Mouse (Mus musculus): ENCODE measurements around the gene Prtg. TPM values are rescaled to one million over a fixed set of nuclear protein-coding genes. Genes with fewer than 3 reads are reported as not detected.
A peak's percentile ranks its signal among the peaks of the same experiment; 100 is the strongest.

Prtg gene
- polyA plus RNA-seq, 1 experiment from 2014 or later = 0.40 TPM

DNA sequence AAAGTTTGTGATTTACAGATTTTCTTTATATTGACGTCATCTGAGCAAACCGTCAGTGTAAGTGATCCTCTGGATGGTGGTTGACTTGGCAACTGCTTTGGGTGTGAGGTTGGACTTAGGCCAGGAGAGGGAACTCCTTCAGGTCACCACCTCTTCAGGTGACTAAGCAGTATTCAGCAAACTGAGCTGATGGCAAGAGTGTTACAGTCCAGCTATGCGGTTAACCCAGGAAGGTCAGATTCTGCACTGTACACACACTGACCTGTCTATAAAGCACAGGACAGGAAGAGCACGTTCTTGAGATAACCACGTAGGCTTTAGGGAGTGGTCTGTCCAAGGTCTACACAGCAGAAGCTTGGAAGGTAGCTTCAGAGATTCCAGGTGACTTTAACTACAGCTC, 3.9 kb downstream of the Prtg start:
- H3K36me3 ChIP-seq = no peaks in the 10 kb centered on the region
- H3K4me1 ChIP-seq (replicated peaks) = peaks cover 21% of the 10 kb centered on the region
- H3K27ac ChIP-seq = no peak overlapping the region
- H3K9ac ChIP-seq = no peak overlapping the region
- H3K4me2 ChIP-seq = no peak overlapping the region
- H3K4me3 ChIP-seq = no peak overlapping the region
- no peak for ATAC-seq (replicated peaks; ENCODE audit: insufficient number of reproducible peaks, insufficient read depth, low FRiP score, low read depth)
- 51% methylated on average over 5 of the region's 5 CpGs for WGBS
- no peaks in the 10 kb centered on the region for H3K27me3 ChIP-seq
- no peaks in the 10 kb centered on the region for H3K9me3 ChIP-seq (replicated peaks)

DNA sequence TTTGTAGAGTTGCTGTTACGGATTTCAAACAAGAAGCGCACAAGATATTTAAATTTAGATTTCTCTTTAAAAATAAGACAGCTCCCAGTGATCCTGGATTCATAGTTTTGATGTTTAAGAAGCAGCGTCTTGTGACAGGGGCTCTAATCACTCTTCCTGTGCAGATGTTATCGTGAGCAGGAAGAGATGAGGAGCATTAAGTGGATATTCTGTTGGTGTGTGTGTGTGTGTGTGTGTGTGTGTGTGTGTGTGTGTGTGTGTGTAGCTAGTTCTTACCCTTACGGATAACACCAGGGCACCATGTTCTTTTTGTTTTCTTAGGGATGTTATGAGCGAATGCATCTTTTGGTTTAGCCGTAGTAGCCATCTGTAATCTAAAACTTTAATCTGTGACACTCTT, 5.4 kb downstream of the Prtg start:
- Histone ChIP-seq H3K36me3 (no peaks in the 10 kb centered on the region), H3K9me3 (replicated peaks) (no peaks in the 10 kb centered on the region), H3K27ac (no peak overlapping the region), H3K9ac (no peak overlapping the region), H3K27me3 (no peaks in the 10 kb centered on the region), H3K4me2 (no peak overlapping the region), H3K4me1 (replicated peaks) (peaks cover 13% of the 10 kb centered on the region), H3K4me3 (no peak overlapping the region)
- no peak for ATAC-seq (replicated peaks; ENCODE audit: insufficient number of reproducible peaks, insufficient read depth, low FRiP score, low read depth)
- WGBS = 57% methylated on average over 7 of the region's 7 CpGs

DNA sequence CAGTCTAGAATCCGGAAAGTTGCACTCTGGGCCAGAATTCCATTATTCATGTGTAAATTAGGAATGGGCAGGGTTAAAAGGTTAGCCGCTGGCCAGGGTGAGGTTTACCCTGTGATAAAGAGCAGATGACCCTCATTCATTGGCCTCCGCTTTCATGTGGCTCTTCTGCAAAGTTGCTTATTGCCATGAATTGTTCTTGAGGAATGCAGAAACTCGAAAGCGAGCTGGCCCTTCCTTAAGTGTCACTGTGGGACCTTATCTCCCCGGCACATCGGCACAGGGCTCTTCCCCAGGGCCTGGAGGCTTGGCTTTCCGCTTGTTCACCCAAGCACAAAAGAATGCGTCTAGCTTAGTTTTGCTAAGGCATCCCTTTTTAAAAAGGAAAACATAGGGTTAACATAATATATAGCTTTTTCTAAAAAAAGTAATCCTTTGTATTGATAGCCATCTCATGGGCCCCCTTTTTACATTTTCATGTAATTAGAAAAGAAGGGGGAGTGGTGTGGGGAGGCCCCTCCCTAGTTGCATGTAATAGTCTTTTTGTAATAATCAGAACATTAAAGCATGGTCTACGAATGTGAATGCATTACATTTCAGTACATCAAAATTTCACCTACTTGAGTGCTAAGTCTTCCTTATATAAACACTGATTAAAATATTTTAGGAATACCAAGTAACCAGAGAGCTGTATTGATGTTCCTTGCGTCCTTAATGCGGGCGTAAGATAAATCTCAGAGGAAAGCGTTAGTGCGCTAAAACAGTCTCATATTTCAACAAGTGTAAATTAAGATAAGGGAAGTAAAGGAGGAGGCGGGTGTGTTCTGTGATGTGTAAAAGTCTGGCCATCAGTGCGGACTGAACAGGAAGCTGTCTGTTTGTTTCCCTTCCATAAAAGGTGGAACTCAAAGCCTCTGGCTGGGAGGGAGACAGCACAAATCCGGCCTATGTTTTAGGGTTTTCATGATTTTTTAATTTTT, 6.2 kb downstream of the Prtg start:
- peak overlapping the region; percentile 45 for H3K4me2 ChIP-seq
- peaks cover 11% of the 10 kb centered on the region for H3K4me1 ChIP-seq (replicated peaks)
- WGBS = 21% methylated on average over 18 of the region's 18 CpGs

DNA sequence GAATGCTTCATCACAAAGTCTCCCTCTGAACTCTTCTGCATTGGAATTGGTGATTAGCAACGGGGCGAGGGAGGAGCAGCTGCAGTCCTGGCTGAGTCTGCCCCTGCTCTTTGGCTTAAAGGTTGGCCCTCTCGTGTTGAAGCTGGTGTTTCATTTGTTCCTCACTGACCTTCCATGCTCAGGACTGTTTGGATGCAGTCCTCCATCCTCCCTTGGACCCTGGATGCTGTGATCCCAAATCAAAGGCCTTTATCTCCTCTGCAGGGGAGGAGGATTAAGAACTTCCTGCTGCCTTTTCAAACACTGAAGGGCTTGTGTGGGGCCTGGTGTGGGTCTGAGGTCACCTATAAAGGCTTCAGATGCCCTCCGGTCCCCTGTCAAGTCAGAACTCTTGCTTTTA, 18.8 kb downstream of the Prtg start:
- Histone ChIP-seq H3K4me1 (replicated peaks) (peaks cover 4% of the 10 kb centered on the region; the same call in 1 of the 2 replicates), H3K27me3 (no peaks in the 10 kb centered on the region), H3K4me2 (no peak overlapping the region), H3K9me3 (replicated peaks) (no peaks in the 10 kb centered on the region), H3K36me3 (no peaks in the 10 kb centered on the region), H3K4me3 (no peak overlapping the region), H3K27ac (no peak overlapping the region), H3K9ac (no peak overlapping the region)
- 35% methylated on average over 4 of the region's 4 CpGs for WGBS
- no peak for ATAC-seq (replicated peaks; ENCODE audit: insufficient number of reproducible peaks, insufficient read depth, low FRiP score, low read depth)

More for the DNA sequence above, 6.2 kb downstream of the Prtg start:
- no peaks in the 10 kb centered on the region for H3K9me3 ChIP-seq (replicated peaks)
- H3K27ac ChIP-seq = peak overlapping the region; percentile 22; the same call in 1 of the 2 replicates
- H3K36me3 ChIP-seq = no peaks in the 10 kb centered on the region
- H3K27me3 ChIP-seq = no peaks in the 10 kb centered on the region
- H3K4me3 ChIP-seq = no peak overlapping the region
- no peak; the same call in 1 of the 2 replicates for ATAC-seq (replicated peaks; ENCODE audit: insufficient number of reproducible peaks, insufficient read depth, low FRiP score, low read depth)
- H3K9ac ChIP-seq = no peak overlapping the region

DNA sequence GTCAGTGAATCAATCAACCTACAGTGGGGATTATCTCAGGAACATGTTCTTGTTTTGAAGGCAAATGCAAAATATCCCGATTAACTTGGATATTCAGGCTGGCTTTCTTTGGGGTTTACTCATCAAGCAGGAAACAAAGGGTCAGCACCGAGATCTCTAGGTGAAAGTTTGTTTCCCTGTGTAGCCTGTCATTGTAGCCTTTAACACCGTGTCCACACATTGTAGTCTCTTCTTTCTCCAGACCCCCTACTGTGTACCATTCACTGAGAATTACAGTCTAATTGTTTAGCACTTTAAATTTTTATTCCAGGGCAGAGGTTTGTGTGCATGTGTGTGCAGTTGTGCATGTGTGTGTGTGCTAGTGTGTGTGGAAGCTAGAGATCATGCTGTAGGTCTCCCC, 19.3 kb downstream of the Prtg start:
- H3K36me3 ChIP-seq = no peaks in the 10 kb centered on the region
- H3K27ac ChIP-seq = no peak overlapping the region
- no peak overlapping the region for H3K9ac ChIP-seq
- H3K4me1 ChIP-seq (replicated peaks) = peaks cover 4% of the 10 kb centered on the region; the same call in 1 of the 2 replicates
- ATAC-seq (replicated peaks; ENCODE audit: insufficient number of reproducible peaks, insufficient read depth, low FRiP score, low read depth) = no peak
- H3K4me3 ChIP-seq = no peak overlapping the region
- WGBS = 35% methylated on average over 3 of the region's 3 CpGs
- H3K9me3 ChIP-seq (replicated peaks) = no peaks in the 10 kb centered on the region
- no peaks in the 10 kb centered on the region for H3K27me3 ChIP-seq
- no peak overlapping the region for H3K4me2 ChIP-seq

DNA sequence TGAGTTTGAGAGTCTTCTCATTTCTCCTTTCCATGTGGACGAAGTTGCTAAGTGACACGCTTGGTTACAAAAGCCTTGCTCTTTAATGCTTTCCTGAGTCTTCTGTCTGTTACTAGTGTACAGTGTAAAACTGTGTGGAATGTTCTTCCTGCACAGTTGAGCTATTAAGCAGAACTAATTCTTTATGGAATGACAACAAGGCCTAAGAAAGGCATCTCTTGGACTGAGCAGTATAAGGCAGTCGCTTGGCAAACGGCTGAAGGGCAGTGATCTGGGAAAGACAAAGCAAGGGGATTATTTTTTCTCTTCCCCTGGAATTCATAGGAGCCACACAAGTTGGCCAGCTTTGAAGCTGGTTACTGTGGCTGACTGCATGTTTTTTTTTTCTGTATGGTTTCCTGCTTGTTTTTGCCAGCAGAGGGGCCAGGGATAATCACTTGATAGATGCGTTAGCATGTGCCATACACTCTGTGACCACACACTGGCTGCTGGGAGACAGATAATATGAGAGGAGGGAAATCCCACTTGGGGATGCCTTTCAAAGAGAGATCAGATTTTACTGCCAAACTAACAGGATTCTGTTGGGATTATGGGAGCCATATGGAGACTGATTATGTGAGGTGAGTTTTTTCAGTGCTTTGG, 22.1 kb downstream of the Prtg start:
- no peak overlapping the region for H3K27ac ChIP-seq
- H3K4me1 ChIP-seq (replicated peaks) = peaks cover 5% of the 10 kb centered on the region
- no peak overlapping the region for H3K4me3 ChIP-seq
- 53% methylated on average over 5 of the region's 5 CpGs for WGBS
- no peaks in the 10 kb centered on the region for H3K9me3 ChIP-seq (replicated peaks)
- no peaks in the 10 kb centered on the region for H3K27me3 ChIP-seq
- no peaks in the 10 kb centered on the region for H3K36me3 ChIP-seq
- no peak overlapping the region for H3K4me2 ChIP-seq
- no peak for ATAC-seq (replicated peaks; ENCODE audit: insufficient number of reproducible peaks, insufficient read depth, low FRiP score, low read depth)
- no peak overlapping the region for H3K9ac ChIP-seq

DNA sequence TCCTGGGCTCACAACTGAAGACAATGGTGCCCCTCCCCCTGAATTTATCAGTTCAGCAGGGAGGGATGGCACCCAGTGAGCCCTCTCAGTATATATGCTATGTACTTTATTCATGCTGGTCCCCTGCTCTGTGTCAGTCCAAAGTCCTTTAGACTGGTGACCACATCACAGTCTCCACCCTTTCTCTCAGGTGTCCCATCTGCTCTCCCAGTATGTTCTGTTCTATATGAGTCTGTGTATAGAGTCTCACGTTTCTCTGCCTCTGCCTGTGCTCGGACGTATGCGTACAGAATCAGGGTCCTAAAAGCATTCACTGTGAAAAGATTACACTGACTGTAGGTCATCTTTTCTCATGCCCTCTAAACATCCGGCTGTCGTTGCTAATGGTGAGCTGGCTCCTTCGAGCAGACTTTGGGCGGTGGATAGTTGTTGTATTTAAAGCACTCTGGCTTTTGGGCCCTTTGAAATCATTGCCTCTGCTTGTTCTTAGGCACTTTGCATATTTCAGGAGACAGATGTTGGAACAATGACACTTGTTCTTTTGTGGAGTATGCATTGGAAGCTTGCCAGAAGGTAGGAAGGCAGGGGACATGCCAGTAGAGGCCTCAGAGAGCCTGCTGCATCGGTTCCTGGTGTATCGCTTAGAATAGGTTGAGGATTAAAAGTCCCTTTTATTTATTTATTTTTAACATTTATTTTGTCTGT, 27.5 kb downstream of the Prtg start:
- Histone ChIP-seq H3K4me3 (no peak overlapping the region), H3K4me1 (replicated peaks) (peaks cover 27% of the 10 kb centered on the region), H3K9ac (no peak overlapping the region), H3K27me3 (no peaks in the 10 kb centered on the region), H3K27ac (peak overlapping the region; percentile 60), H3K9me3 (replicated peaks) (no peaks in the 10 kb centered on the region), H3K36me3 (no peaks in the 10 kb centered on the region), H3K4me2 (no peak overlapping the region)
- no peak for ATAC-seq (replicated peaks; ENCODE audit: insufficient number of reproducible peaks, insufficient read depth, low FRiP score, low read depth)
- WGBS = 25% methylated on average over 10 of the region's 10 CpGs

DNA sequence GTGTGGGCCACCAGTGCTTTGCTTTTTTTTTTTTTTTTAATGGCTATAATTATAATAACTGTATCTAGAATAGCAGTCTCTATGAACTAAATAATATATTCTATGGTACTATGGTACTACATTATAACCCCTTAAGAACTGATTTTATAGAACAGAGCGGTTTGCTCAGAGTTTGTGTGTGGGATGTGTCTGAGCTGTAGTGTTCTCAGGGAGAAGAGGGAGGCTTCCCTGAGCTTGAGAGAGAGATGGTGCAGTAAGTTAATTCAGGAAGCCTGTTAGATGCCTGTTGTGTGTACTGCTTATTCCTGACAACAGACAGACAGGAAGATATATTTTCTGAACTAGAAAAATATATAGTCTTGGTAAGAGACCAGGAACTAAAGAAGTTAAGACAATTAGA, 28.3 kb downstream of the Prtg start:
- H3K36me3 ChIP-seq = no peaks in the 10 kb centered on the region
- no peak overlapping the region for H3K27ac ChIP-seq
- H3K9ac ChIP-seq = no peak overlapping the region
- no peaks in the 10 kb centered on the region for H3K9me3 ChIP-seq (replicated peaks)
- H3K4me2 ChIP-seq = no peak overlapping the region
- no peaks in the 10 kb centered on the region for H3K27me3 ChIP-seq
- H3K4me3 ChIP-seq = no peak overlapping the region
- peaks cover 27% of the 10 kb centered on the region for H3K4me1 ChIP-seq (replicated peaks)
- WGBS = 92% methylated on average over 1 of the region's 1 CpGs
- no peak for ATAC-seq (replicated peaks; ENCODE audit: insufficient number of reproducible peaks, insufficient read depth, low FRiP score, low read depth)

DNA sequence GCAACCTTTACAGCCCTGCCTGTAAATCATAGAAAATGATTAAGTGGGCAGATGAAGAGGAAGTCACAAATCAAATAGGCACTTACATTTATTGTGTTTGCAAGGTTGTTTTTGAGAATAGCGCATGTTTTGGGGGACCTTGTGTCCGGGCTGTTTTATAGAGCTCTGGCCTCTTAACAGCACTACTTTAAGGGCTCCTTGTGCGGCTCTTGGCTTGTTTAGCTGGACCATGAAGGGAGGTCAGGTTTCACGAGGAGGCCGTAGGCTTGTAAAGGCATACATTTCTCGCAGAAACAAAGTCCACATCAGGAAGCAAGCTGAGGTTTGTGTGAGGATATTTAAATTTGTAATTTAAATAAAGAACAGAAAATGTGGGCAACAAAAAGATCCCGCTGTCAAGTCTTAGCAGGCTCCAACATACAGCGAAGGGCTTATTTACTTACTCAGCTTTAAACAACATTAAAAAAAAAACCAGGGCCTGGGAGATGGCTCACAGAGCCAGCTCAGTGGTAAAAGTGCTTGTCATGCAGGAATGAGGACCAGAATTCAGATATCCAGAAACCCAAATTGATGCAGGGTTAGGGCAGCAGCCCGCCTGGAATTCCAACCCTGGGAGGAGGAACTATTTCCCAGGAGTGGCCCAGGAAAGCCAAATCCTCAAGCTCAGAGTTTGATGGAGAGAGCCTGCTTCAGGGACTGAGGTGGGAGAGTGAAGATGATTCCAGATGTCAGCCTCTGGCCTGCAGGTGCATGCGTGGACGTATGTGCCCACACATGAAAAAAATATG, 30.2 kb downstream of the Prtg start:
- ATAC-seq (replicated peaks; ENCODE audit: insufficient number of reproducible peaks, insufficient read depth, low FRiP score, low read depth) = no peak

DNA sequence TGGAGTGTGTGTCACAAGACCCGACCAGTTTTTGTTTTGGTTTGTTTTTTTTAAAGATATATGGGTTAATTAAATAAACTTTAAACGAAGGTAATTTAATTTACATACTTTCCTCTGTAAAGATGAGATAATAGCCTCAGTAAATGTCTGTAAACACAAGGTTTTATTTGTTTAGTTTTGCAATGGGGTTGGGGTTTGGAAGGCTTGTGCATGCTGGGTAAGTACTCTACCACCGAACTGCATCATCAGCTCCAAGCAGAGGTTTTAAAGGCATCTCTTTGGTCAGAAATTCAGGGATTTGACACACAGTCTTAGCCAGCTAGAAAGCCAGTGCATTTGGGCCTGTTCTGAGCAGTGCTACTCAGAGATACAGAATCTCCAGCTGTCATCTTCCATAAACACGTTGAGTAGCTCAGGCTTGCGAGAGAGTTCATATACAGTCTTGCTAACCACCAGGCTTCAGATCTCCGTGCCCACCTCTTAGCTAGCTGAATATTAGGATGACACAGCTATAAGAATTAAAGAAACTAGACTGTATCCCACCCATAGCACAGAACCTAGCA, 31.0 kb downstream of the Prtg start:
- H3K9ac ChIP-seq = no peak overlapping the region
- peaks cover 27% of the 10 kb centered on the region for H3K4me1 ChIP-seq (replicated peaks)
- H3K27ac ChIP-seq = no peak overlapping the region
- no peak overlapping the region for H3K4me2 ChIP-seq
- ATAC-seq (replicated peaks; ENCODE audit: insufficient number of reproducible peaks, insufficient read depth, low FRiP score, low read depth) = no peak
- H3K4me3 ChIP-seq = no peak overlapping the region
- H3K9me3 ChIP-seq (replicated peaks) = no peaks in the 10 kb centered on the region
- H3K27me3 ChIP-seq = no peaks in the 10 kb centered on the region
- no peaks in the 10 kb centered on the region for H3K36me3 ChIP-seq
- WGBS = 70% methylated on average over 6 of the region's 6 CpGs

More for the DNA sequence above, 30.2 kb downstream of the Prtg start:
- Histone ChIP-seq H3K27ac (no peak overlapping the region), H3K4me2 (no peak overlapping the region), H3K9me3 (replicated peaks) (no peaks in the 10 kb centered on the region), H3K4me1 (replicated peaks) (peaks cover 27% of the 10 kb centered on the region), H3K4me3 (no peak overlapping the region), H3K36me3 (no peaks in the 10 kb centered on the region), H3K9ac (no peak overlapping the region), H3K27me3 (no peaks in the 10 kb centered on the region)
- WGBS = 72% methylated on average over 11 of the region's 11 CpGs

Data from heart, embryonic 15.5 days (tissue).